Mouse (Mus musculus) neural tube, embryonic 11.5 days (tissue): Measurements from ENCODE around the gene Fbxo22. TPM values are rescaled to one million over a fixed set of nuclear protein-coding genes. Genes with fewer than 3 reads are reported as not detected.

Source experiments
- ATAC-seq: fragments of 200-750 bp; cut with Nextera tagmentation; 2 replicates; pipeline ENCODE4 v1.8.0; 2017; ENCODE audit warnings: moderate number of reproducible peaks, mild to moderate bottlenecking, moderate TSS enrichment, moderate library complexity; ENCODE audit not compliant: insufficient read depth, low FRiP score, low TSS enrichment
- DNase-seq: peaks from one replicate; pipeline ENCODE4 v3.0.0-alpha.2; 2015; ENCODE audit warnings: low spot score
- H3K27ac ChIP-seq: fragments of 300-500 bp; sonication (generic); 2 replicates; pipeline ENCODE4 v1.5.1; 2014; ENCODE audit warnings: low read depth, mild to moderate bottlenecking, low read length
- H3K27me3 ChIP-seq: fragments of 300-500 bp; sonication (generic); 2 replicates; pipeline ENCODE4 v1.6.1; 2014; ENCODE audit warnings: mild to moderate bottlenecking, low read length, mixed read lengths; ENCODE audit not compliant: control insufficient read depth, insufficient read depth
- H3K36me3 ChIP-seq: fragments of 300-500 bp; sonication (generic); 2 replicates; pipeline ENCODE4 v1.6.1; 2014; ENCODE audit warnings: mild to moderate bottlenecking, low read length, moderate library complexity, mixed read lengths; ENCODE audit not compliant: control insufficient read depth, insufficient read depth
- H3K4me1 ChIP-seq: fragments of 300-500 bp; sonication (generic); 2 replicates; pipeline ENCODE4 v1.6.1; 2014; ENCODE audit warnings: low read length, mixed read lengths; ENCODE audit not compliant: control insufficient read depth, insufficient read depth
- H3K4me2 ChIP-seq: fragments of 300-500 bp; sonication (generic); 2 replicates; pipeline ENCODE4 v1.6.1; 2014; ENCODE audit warnings: low read depth, mild to moderate bottlenecking, moderate library complexity
- H3K4me3 ChIP-seq: fragments of 300-500 bp; sonication (generic); 2 replicates; pipeline ENCODE4 v1.5.1; 2014; ENCODE audit warnings: low read depth, low read length
- H3K9ac ChIP-seq: fragments of 300-500 bp; sonication (generic); 2 replicates; pipeline ENCODE4 v1.6.1; 2014; ENCODE audit warnings: mild to moderate bottlenecking, low read length
- H3K9me3 ChIP-seq: fragments of 300-500 bp; sonication (generic); 2 replicates; pipeline ENCODE4 v1.6.1; 2016; ENCODE audit warnings: low read length; ENCODE audit not compliant: control insufficient read depth
- WGBS: fragments of 180-500 bp; shearing (Covaris S2); extraction: QIAGEN DNeasy Blood & Tissue Kit; methylation state at CpG from one replicate; pipeline ENCODE4 v1.1.7; 2014; 5-methylcytosine and 5-hydroxymethylcytosine counted together
- polyA plus RNA-seq: library from polyadenylated mRNA; unstranded; fragments of >200 nt; fragmentation: Nextera tagmentation; extraction: Ambion mirVana; gene quantifications from 2 replicates; pipeline ENCODE4 v1.2.1, GENCODE M21; 2014

Fbxo22 gene
- polyA plus RNA-seq, 1 experiment from 2014 or later: 78.0 TPM

- H3K27ac ChIP-seq: no peak overlapping the region
- no peak overlapping the region for H3K9ac ChIP-seq
- no peaks in the 10 kb centered on the region for H3K27me3 ChIP-seq
- H3K4me2 ChIP-seq: no peak overlapping the region
- no peak for ATAC-seq
- H3K36me3 ChIP-seq: no peaks in the 10 kb centered on the region
- 92% methylated on average over 5 of the region's 5 CpGs for WGBS
- H3K9me3 ChIP-seq: no peaks in the 10 kb centered on the region
- DNase-seq: no peak
- no peaks in the 10 kb centered on the region for H3K4me1 ChIP-seq
- H3K4me3 ChIP-seq: no peak overlapping the region
Measured at GRCm38 (mm10) chr9:55255056-55255455, 46.3 kb downstream of the Fbxo22 start.

GRCm38 (mm10) chr9:55255604-55256003 lies 46.9 kb downstream of the Fbxo22 start:
- Histone ChIP-seq H3K27ac (no peak overlapping the region), H3K27me3 (no peaks in the 10 kb centered on the region), H3K36me3 (no peaks in the 10 kb centered on the region), H3K4me1 (no peaks in the 10 kb centered on the region), H3K9ac (no peak overlapping the region), H3K9me3 (no peaks in the 10 kb centered on the region), H3K4me3 (no peak overlapping the region), H3K4me2 (no peak overlapping the region)
- DNase-seq (no peak), ATAC-seq (no peak)
- 67% methylated on average over 4 of the region's 4 CpGs for WGBS

GRCm38 (mm10) chr9:55257105-55257504 lies 48.4 kb downstream of the Fbxo22 start:
- no peak overlapping the region for H3K4me2 ChIP-seq
- 82% methylated on average over 2 of the region's 2 CpGs for WGBS
- ATAC-seq: no peak

GRCm38 (mm10) chr9:55259741-55260140 lies 51.0 kb downstream of the Fbxo22 start:
- Histone ChIP-seq H3K4me2 (no peak overlapping the region), H3K27ac (no peak overlapping the region), H3K9me3 (no peaks in the 10 kb centered on the region), H3K9ac (no peak overlapping the region), H3K4me3 (no peak overlapping the region), H3K27me3 (no peaks in the 10 kb centered on the region), H3K36me3 (no peaks in the 10 kb centered on the region), H3K4me1 (no peaks in the 10 kb centered on the region)
- DNase-seq (no peak), ATAC-seq (no peak)
- WGBS: 70% methylated on average over 6 of the region's 6 CpGs

More at GRCm38 (mm10) chr9:55257105-55257504, 48.4 kb downstream of the Fbxo22 start:
- no peak for DNase-seq
- no peak overlapping the region for H3K4me3 ChIP-seq
- no peaks in the 10 kb centered on the region for H3K27me3 ChIP-seq
- H3K36me3 ChIP-seq: no peaks in the 10 kb centered on the region
- no peaks in the 10 kb centered on the region for H3K9me3 ChIP-seq
- no peak overlapping the region for H3K9ac ChIP-seq
- H3K4me1 ChIP-seq: no peaks in the 10 kb centered on the region
- H3K27ac ChIP-seq: no peak overlapping the region

GRCm38 (mm10) chr9:55264356-55265302 lies 55.9 kb downstream of the Fbxo22 start:
- Histone ChIP-seq H3K36me3 (no peaks in the 10 kb centered on the region), H3K9me3 (no peaks in the 10 kb centered on the region), H3K4me2 (no peak overlapping the region), H3K4me3 (no peak overlapping the region), H3K27me3 (no peaks in the 10 kb centered on the region), H3K4me1 (no peaks in the 10 kb centered on the region), H3K9ac (no peak overlapping the region), H3K27ac (no peak overlapping the region)
- DNase-seq (no peak), ATAC-seq (no peak)
- WGBS: 83% methylated on average over 8 of the region's 8 CpGs

GRCm38 (mm10) chr9:55271960-55272560 lies 63.3 kb downstream of the Fbxo22 start:
- DNase-seq (no peak), ATAC-seq (no peak)
- no peak overlapping the region for H3K4me3 ChIP-seq
- no peak overlapping the region for H3K4me2 ChIP-seq
- H3K9me3 ChIP-seq: no peaks in the 10 kb centered on the region
- H3K9ac ChIP-seq: no peak overlapping the region
- no peaks in the 10 kb centered on the region for H3K36me3 ChIP-seq
- H3K27me3 ChIP-seq: no peaks in the 10 kb centered on the region
- no peak overlapping the region for H3K27ac ChIP-seq
- WGBS: 60% methylated on average over 5 of the region's 5 CpGs
- no peaks in the 10 kb centered on the region for H3K4me1 ChIP-seq

GRCm38 (mm10) chr9:55273906-55274305 lies 65.2 kb downstream of the Fbxo22 start:
- Histone ChIP-seq H3K9me3 (no peaks in the 10 kb centered on the region), H3K4me2 (no peak overlapping the region), H3K4me3 (no peak overlapping the region), H3K27me3 (no peaks in the 10 kb centered on the region), H3K4me1 (no peaks in the 10 kb centered on the region), H3K9ac (no peak overlapping the region), H3K27ac (no peak overlapping the region), H3K36me3 (no peaks in the 10 kb centered on the region)
- WGBS: 36% methylated on average over 4 of the region's 4 CpGs
- no peak for ATAC-seq
- DNase-seq: no peak
